Mouse (Mus musculus) monocyte, adult 2 months (primary cell): ENCODE data around the gene Insc.

Source experiments
- DNase-seq, 2 experiments: peaks; one replicate each; pipeline ENCODE4 v3.0.0; 2022; ENCODE audit warnings: low spot score in 2 of 2, low read depth in 1 of 2

The Insc gene

DNA sequence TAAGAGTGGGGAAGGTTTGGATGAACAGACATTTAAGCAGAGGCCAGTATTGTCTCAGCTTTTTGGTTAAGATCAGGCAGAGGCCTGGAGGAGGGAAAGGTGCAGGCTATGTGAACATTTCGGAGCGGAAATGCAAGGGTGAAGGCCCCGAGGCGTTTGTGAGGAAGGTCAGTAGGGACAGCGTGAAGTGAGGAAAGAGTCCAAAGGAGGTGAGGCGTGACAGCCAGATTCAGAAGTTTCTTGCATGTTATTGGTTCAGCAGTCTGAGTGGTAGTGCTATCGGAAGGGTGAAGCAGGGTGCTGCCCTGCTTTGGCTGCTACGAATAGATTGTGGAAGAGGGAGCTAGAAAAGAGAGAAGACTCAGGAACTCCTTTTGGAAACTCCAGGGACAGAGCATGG, 11.1 kb downstream of the Insc start:
- no peak for DNase-seq

DNA sequence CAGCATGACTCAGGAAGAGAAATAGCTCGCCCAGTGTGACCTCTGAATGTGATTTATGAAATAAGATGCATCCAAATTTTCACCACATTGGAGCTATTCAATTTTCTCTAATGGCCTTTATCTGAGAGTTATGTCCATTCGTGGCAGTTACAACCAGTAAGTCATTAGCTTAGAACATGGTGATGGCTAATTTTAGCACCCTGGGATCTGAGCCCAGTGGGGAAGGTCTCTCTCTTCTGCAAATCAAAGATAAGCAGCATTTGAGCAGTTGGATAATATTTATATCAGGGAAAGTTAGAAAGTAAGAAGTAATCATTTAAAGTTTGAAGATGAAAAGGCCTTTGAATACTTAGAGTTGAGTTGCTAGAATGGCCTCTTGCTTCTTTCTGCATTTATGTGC, 19.2 kb downstream of the Insc start:
- DNase-seq: no peak

DNA sequence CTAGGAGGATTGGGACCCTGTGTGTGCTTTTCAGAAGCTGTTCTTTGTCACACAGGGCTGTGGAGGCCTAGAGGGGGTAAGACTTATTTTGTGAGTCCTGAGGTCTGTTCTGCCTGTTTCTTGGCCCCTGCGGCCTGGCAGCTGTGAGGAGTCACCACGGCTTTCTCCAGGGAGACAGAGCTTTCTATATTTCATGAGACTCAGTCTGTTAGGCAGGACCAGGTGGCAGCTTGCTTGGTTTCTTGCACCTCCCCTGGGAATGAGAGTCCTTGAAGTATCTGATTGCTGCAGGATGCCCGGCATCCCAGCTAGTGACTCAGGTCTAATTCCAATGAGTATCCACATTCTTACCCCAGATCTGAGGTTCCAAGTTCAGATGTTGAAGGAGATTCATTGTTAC, 21.8 kb downstream of the Insc start:
- no peak for DNase-seq

DNA sequence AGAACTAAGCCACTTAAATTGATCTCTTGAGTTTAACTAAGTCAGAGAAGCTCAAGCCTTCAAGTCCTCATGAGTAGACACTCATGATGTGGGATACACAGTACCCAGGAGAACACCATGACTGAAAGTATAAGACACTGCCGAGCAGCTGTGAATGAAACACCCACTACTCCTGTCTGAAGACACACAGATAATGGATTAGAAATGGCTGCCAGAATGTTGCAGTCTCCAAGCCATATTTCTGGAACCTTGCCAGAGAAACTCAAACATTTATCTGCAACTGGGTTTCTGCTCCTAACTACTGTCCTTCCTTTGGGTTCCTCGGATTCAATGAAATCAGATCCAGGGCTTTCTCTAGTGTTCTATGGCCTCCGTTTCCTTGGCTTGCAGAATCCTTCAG, 23.0 kb downstream of the Insc start:
- no peak for DNase-seq

DNA sequence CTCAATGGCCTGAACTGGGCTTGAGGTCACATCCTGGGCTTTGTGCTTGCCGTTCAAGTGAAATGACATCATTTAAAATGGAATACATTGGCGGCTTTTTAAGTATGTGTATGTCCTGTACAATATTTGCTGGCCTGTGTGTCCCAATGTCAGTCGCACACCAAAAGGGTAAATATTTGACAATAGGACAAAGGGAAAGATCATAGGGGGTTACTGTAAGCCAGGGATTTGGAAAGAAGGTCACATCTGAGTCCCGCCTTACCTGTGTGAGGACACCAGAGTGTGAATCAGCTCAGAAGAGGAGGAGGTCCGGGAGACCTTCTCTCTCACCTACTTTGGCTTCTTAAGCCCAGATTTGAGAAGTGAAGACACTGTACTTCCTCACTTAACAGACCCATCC, 25.0 kb downstream of the Insc start:
- DNase-seq: no peak

DNA sequence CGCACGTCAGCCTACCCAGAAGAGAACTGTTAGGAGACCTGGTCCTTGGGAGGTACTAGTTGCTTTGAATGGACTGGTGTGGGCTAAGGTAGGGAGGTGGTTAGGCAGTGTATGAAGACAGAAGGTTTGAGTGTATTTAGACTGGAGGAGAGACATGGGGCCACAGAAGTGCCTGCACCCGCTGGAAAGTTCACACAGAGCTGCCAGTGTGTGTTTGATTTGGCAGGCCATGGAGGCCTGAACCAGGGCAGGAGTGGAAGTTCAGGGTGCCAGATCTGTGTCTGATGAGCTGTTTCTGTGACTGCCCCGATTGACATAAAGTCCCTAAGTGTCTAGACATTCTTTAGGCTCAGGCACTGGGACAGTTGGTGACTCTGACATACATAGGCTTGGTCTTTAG, 25.5 kb downstream of the Insc start:
- DNase-seq: no peak

DNA sequence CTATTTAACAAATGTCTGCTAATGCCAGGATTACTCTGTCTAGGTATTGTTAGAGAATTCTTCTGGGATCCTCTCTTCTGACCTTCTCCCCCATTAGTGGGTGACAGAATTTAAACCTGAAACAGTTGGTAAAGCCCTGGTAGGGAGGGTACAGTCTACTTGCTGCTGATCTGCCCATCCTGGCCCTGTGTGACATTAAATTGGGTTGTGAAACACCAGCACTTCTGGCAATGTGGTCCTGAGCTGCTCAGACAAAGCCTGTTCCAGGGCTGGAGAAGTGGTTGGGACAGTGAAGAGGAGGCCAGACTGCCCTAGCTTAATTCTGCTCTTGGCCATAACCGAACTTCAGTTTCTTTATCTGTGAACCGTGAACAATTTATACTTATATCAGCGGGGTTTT, 27.1 kb downstream of the Insc start:
- no peak for DNase-seq

DNA sequence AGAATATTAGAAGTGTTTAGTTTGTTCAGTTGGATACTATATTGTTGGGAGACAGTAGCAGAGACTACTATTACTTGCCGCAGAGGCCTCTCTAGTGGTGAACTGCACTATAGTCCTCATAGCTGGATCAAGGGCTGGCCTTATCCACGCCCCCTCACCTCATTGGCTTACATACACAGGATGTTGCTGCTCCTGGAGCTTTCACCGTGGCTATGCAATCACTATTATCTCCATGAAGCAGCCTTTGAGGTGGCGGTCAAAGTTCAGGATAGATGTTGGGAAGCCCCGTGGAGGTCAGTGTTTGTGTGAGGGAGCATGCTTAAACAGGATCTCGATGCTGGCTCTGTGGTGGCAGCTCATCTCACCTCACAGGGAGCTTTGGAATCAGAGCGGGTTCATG, 28.3 kb downstream of the Insc start:
- no peak for DNase-seq

DNA sequence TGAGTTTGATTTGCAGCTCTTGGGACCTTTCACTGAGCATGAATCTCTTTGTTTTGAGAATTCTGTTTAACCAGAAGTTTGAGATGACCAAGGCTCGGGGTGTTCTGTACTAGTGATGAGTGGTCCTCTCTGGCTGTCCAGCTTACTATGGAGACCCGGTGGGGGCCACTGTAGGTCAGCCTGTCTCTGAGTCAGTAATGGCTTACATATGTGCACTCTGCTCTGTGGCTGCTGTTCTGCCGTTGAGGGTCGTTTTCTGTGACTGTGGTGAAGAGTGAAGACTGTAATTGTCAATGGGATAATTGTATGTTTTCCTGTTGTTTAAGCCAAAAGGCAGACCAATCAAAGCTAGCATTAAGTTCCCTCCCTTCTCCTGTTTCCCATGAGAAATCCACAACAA, 30.3 kb downstream of the Insc start:
- no peak for DNase-seq

DNA sequence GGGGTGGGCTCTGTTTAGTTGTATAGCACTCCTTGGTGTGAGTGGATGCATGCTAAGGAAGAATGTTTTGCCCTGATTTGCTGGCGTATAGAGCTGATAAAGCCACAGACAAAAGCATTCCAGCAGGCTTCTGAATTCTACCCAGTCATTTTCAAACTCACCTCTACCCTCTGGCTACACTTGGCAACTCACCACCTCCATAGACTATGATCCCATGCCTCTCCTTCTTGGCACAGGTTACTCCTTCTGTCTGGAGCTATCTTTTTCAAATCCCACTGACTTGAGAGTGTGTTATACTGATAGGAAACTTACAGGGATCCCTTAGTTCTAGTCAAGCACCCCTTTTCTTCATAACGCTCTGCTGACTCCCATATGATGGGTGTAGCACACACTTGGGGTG, 32.4 kb downstream of the Insc start:
- no peak for DNase-seq

DNA sequence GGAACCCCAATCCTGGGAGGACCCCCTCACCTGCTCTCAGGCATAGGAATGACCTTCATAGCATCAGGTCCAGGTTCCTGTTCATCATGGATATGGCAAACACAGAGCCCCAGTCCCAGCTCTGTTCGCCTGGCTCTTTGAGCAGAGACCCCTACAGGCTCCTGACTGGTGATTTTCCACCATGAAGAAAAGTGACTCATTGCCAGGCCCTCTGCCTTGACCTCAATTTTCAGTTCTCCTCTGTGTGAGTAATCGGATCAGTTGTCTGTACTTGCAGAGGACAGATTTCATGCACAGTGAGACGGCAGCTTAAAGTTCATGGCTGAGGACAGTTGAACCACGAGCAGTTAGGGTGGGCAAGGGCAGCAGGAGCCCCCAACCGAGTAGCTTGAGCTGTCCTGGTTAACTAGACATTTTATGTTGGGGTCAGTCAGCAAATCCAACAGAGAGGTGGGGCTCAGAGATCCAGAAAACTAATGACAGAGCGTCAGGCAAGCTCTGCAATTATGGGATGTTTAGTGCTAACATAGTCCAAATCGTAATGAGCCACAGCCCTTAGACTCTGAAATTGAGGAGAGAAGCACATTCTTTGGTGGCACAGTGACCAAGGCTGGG, 34.8 kb downstream of the Insc start:
- DNase-seq: no peak

DNA sequence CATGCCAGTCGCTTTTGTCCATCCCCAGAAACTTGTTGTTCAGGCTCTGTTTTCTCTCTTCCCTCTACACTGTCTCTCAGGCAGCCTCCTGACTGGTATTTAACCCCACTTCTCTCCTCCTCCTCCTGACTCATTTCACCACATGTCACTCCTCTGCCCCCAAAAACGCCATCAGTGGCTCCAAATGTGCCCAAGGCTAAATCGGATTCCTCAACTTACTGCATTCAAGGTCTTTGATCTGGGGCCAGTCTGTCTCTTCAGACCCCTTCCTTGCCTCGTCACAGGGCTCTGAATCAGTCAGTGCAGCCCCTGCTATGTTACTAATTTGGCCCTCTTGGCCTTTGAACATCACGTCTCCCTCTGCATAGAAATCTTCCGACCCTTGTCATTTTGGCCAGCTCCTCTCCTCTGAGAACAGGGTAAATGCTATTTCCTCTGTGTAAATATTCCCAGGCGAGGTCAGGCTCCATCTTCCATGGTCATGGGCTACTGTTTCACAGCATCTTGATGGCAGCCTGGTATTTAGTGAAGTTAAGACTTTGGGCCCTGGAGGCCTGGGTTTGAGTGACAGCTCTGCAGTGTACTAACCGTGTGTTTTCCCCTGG, 35.7 kb downstream of the Insc start:
- no peak for DNase-seq

DNA sequence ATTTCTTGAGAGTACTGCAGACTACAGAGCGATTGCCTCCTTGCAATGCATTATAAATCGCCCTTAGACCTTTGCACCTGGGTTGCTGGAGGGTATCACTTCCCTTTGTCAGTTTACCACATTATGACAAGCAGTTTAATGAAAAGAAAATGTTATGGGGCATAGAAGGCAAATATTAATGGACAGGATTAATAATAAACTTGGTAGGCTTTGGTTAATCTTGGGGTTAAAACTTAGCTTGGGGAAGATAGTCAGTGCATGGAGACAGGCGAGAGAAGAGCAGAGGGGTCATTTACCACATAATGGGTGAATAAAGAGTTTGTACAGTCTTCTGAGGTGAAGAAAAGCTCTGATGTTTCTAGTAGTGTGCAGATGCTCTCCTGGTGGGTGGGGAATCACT, 39.8 kb downstream of the Insc start:
- no peak for DNase-seq

DNA sequence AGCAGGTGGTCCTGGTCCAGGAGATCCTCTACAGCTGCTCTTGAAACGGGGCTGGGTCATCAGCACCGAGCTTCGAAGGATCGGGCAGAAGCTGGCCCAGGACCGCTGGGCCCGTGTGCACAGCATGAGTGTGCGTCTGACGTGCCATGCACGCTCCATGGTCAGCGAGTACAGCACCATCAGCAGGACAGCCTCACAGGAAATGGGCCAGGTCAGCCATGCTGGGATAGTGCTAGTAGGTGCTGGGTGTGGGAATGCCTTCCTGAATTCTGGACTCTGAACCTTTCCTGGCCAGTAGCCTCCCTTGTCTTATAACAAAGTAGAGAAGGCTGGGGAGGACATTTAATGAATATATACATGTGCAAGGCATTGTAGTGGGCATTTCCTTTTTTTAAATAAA, 47.6 kb downstream of the Insc start:
- no peak for DNase-seq

DNA sequence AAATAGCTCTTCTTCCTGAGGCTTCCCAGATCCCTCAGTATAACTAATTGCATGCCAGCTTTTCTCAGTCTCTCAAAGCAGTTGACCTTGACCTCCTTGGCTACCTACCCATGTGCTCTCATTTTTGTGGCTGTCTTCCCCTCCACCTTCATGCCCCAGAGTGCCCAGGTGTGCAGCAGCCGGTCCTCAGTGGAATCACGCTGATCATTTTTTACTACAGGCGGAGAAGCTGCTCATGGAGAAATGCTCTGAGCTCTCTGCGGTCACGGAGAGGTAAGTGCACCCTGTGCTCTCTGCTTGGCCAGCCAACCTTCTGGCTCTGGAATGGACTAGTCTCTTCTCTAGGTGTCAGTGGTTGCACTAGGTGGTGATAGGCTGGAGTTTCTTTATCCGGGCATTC, 48.5 kb downstream of the Insc start:
- no peak for DNase-seq

DNA sequence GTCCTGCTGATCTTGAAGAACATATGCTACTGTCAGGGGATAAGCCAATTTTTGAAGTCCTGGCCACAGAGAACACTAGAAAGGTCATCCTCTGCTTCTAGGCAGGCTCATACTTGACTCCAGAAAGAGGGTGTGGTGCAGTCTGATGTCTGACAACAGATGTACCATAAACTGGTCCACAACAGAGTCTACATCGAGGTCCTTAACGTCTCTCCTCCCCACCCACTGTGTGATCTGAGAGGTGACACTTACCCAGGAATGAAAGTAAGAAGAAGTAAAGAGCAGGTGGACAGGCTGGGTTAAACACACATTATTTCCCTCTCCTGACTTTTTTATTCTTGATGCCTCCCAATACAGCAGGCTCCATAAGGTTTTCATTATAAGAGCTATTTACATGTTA, 50.9 kb downstream of the Insc start:
- no peak for DNase-seq

DNA sequence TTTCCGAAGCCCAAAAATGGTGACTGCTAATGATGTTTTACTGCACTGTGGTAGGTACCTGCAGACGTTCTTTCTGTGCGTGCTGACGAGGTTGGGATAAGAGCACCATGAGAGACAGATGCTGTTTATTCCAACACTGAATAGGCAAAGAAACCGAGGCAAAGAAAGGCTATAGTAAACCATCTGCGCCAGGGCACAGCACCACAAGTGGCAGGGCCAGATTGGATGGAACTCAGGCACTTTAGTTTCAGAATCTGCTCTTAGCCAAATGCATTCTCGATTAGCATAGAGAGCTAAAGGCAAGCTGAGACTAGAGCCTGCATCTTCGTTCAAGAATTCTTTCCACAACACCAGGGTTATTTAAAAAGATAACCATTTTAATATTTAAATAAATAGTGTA, 59.1 kb downstream of the Insc start:
- DNase-seq: no peak

DNA sequence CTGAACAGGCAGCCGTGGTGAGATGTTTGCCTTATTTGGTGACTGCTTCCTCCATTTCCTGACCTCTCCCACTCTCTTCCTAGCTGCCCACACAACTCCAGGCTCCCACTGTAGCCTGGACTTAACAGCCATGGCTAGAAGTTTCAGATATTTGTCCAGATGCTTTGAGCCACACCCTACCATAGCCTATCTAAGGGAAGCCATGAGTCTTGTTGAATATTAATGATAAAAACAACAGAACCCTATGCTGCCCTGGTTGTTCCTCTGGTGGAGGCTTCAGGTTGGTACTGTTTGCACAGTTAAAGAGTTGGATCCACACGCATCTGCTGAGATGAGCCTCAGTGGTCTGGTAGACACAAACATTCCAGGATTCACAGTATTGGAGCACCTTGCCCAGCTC, 61.8 kb downstream of the Insc start:
- DNase-seq: no peak

DNA sequence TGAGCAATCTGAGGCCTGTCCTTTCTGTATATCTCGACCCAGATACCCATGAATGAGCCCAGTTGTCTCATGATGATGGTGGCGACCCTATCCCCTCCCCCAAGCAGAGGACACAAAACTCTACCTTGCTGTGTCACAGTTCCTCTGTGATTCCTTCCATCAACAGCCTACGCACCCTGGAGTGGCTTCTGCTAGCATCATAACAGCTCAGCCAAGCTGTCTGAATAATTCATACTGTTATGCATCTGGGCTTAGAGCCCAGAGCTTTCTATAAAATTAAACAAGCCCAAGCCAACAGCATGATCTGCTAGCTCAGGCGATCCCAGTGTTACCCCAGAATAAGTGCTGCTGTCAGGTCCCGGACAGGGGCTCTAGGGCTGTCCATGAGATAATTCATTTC, 63.8 kb downstream of the Insc start:
- DNase-seq: no peak

DNA sequence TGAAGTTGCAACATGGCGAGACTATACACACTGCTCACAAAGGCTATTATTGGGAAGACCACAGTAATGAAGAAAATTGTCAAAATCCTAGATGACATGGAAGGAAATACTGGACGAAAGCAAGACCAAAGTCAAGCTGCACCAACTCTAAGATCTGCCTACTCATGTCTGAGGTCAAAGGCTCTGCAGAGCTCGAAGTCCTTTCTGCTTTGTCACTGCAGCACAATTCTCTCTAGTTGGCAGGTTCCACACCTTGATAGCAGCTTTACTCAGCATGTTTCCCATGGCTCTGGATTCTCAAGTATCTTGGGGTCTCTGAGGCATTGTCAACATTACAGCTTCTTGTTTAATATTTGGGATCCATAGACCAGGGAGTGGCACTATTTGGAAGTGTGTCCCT, 64.8 kb downstream of the Insc start:
- no peak for DNase-seq

DNA sequence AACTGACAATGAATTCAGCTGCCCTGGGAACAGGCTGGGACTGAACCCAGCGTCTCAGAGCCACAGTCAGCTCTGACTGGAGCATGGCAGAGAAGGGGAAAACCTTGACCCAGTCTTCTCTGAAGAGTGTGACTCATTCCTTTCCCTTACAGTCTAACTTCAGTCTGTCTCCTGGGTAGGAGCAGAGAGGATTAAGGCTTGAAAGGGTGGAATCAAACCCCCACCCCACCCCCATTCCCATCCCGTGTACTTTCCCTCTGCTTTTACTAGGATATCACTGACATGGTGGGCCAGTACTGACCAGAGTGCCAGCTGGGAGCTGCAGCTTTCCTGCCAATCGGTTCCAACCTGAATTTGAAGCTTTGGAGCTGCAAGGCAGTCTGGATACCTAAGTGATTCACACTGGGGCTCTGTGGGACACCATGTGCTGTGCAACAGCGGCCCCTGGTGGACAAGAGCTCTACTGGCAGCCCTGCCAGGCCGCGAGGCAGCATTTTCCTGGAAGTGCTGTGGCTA, 73.9 kb downstream of the Insc start:
- DNase-seq: peak in 1 of 2 experiments; percentile 30

DNA sequence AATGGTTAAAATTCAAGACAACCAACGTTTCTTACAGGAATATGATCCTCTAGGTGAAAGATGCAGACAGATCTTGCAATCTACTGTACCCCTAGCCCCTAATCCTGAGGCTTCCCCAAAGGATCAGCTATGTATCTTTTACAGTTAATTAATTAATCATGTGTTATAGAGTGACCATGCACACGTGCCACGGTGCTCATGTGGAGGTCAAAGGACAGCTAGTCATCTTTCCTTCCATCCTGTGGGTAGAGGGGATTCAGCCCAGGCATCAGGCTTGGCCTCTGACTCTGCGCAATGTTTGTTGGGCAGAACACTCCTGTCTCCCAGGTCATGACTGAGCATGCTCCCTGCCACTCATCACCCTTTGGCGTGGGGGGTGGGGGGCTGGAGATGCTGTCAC, 74.4 kb downstream of the Insc start:
- DNase-seq: no peak

DNA sequence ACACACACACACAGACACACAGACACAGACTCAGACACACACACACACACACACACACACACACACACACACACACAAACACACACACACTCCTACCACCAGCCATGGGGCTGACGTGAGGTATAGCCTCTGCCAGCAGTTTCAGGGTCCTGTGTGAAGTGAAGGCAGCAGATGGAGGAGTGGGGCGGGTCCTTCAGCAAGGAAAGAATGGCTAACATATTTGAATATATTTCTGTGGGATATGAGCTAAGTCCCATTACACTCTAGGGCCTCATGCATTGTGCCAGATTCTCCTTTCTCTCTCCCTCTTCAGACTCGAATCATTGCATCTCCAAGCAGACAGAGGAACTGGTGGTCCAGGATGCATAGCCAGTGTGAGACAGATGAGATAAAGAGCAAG, 74.9 kb downstream of the Insc start:
- no peak for DNase-seq
